In genomic region chr6:134136315-134136714, GRCm38 (mm10) we compare ENCODE assay signal across 21 mouse cellular contexts.
DNase-seq lines count a peak whose midpoint lies in the region; ATAC-seq and TF ChIP-seq lines count a peak whose summit lies in the region.
"Had no signal": no experiment of that assay in that cellular context is flagged by ENCODE, and none has a peak within 500 bp of the region (broad histone marks: within the 10 kb centered on the region; RNA-seq: fewer than 3 reads in every experiment).

No protein-coding gene starts in this region.

- H3K4me2 ChIP-seq in intestine, embryonic 16.5 days (ENCODE audit: low read depth, low read length): no peak overlapping the region
- no peak overlapping the region for H3K4me2 ChIP-seq in intestine, embryonic 15.5 days (replicated peaks)
- H3K4me2 ChIP-seq in intestine, postnatal 0 days (replicated peaks; ENCODE audit: low read depth): no peak overlapping the region

- no peak for TF ChIP-seq CTCF in intestine, postnatal 0 days (IDR thresholded peaks at IDR 0.05; ENCODE audit: low read depth)

- peaks cover 21% of the 10 kb centered on the region for H3K4me1 ChIP-seq in intestine, embryonic 16.5 days (ENCODE audit: control insufficient read depth, insufficient read depth, low read length)
- H3K4me1 ChIP-seq in intestine, embryonic 15.5 days (replicated peaks): peaks cover 8% of the 10 kb centered on the region
- 0 out of 2 replicates have a peak, but pooled peaks cover 3% of the 10 kb centered on the region for H3K4me1 ChIP-seq in intestine, postnatal 0 days (replicated peaks; ENCODE audit: control insufficient read depth, insufficient read depth, low read length)

- H3K4me3 ChIP-seq in intestine, embryonic 16.5 days (ENCODE audit: low read length): no peak overlapping the region
- H3K4me3 ChIP-seq in intestine, embryonic 15.5 days (replicated peaks): no peak overlapping the region
- H3K4me3 ChIP-seq in intestine, postnatal 0 days (ENCODE audit: low read depth, low read length): no peak overlapping the region

- no peak overlapping the region for H3K9ac ChIP-seq in intestine, embryonic 16.5 days (ENCODE audit: low read depth, low read length)
- H3K9ac ChIP-seq in intestine, embryonic 15.5 days: no peak overlapping the region
- no peak overlapping the region for H3K9ac ChIP-seq in intestine, postnatal 0 days (ENCODE audit: low read depth, low read length)

- no peaks in the 10 kb centered on the region for H3K27me3 ChIP-seq in intestine, embryonic 16.5 days (replicated peaks; ENCODE audit: control insufficient read depth, insufficient read depth, low read length)
- no peaks in the 10 kb centered on the region for H3K27me3 ChIP-seq in intestine, embryonic 15.5 days (replicated peaks)
- no peaks in the 10 kb centered on the region for H3K27me3 ChIP-seq in intestine, postnatal 0 days (replicated peaks; ENCODE audit: control insufficient read depth, insufficient read depth, low read length)
- H3K27me3 ChIP-seq: CH12.LX, Patski had no signal

- H3K36me3 ChIP-seq in intestine, embryonic 16.5 days (ENCODE audit: control insufficient read depth, insufficient read depth, low read length): no peaks in the 10 kb centered on the region; the same call in 1 of the 2 replicates
- no peaks in the 10 kb centered on the region for H3K36me3 ChIP-seq in intestine, embryonic 15.5 days
- H3K36me3 ChIP-seq in intestine, postnatal 0 days (ENCODE audit: control insufficient read depth, insufficient read depth): peaks cover 12% of the 10 kb centered on the region; the same call in 1 of the 2 replicates

- WGBS in intestine, embryonic 16.5 days: 68% methylated on average over 3 of the region's 3 CpGs
- 71% methylated on average over 3 of the region's 3 CpGs for WGBS in intestine, embryonic 15.5 days
- 45% methylated on average over 3 of the region's 3 CpGs for WGBS in intestine, postnatal 0 days

- no peak overlapping the region for H3K27ac ChIP-seq in intestine, embryonic 16.5 days (ENCODE audit: low read length)
- no peak overlapping the region for H3K27ac ChIP-seq in intestine, embryonic 15.5 days
- H3K27ac ChIP-seq in intestine, postnatal 0 days (ENCODE audit: low read depth, low read length): no peak overlapping the region

- peak; percentile 24; the same call in 1 of the 2 replicates for ATAC-seq in intestine, embryonic 16.5 days
- ATAC-seq in intestine, embryonic 15.5 days: no peak; the same call in 1 of the 2 replicates
- ATAC-seq in intestine, postnatal 0 days: peak; percentile 64; the same call in 1 of the 2 replicates
- ATAC-seq: activated CD4-positive, CD25-positive, alpha-beta regulatory T cell, adult 4 months; CD4-positive, CD25-positive, alpha-beta regulatory T cell, adult 4 months; Patski had no signal

- no peaks in the 10 kb centered on the region for H3K9me3 ChIP-seq in intestine, embryonic 16.5 days (ENCODE audit: control insufficient read depth, low read length)
- no peaks in the 10 kb centered on the region for H3K9me3 ChIP-seq in intestine, embryonic 15.5 days
- H3K9me3 ChIP-seq in intestine, postnatal 0 days (ENCODE audit: control insufficient read depth): no peaks in the 10 kb centered on the region
- H3K9me3 ChIP-seq: G1E had no signal

- DNase-seq in heart, adult 11 months: peak; percentile 68
- no peak for DNase-seq in heart, adult 8-10 months (ENCODE audit: low spot score)
- DNase-seq in cerebellum, adult 18-20 months: no peak
- DNase-seq: adrenal gland, adult 2 months; adrenal gland, adult 8-10 months; adrenal gland, postnatal 10 days; adrenal gland, postnatal 14 days; adrenal gland, postnatal 25 days; adrenal gland, postnatal 36 days; B cell, adult 2 months; cerebellum, adult 11 months; cerebellum, adult 11-12 months; cerebellum, adult 2 months had no signal
